Mouse (Mus musculus): Measurements from ENCODE around the gene Lsm11. TPM values are rescaled to one million over a fixed set of nuclear protein-coding genes. Genes with fewer than 3 reads are reported as not detected.
A peak's percentile ranks its signal among the peaks of the same experiment; 100 is the strongest.
"Not testable (repeated sequence)": the region's sequence is repeated elsewhere in the genome, so short reads cannot be mapped to it uniquely, and the experiment has no call there.

Lsm11 gene
- polyA plus RNA-seq, 1 experiment from 2014 or later = 24.6 TPM

DNA sequence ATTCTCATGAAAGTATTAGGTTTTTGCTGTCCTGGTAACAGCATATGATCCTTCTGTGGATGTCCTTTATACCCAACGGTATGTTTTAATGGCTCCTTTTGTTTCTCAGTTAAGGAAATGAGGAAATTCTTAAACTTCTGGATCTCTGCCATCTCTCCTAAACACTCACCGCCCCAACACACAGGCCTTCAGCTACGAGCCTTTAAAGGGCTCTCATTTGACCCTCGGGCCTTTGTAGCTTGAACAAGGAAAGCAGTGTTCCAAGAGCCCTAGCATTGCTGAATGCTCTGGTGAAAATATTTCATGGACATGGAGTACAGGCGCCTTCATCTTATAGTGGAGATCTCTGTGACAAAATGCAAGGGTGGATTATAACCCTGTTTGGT, 63.1 kb downstream of the Lsm11 start:
- Histone ChIP-seq H3K27me3 (replicated peaks; ENCODE audit: control insufficient read depth, insufficient read depth, low read length) (no peaks in the 10 kb centered on the region), H3K4me2 (ENCODE audit: low read length) (no peak overlapping the region), H3K36me3 (ENCODE audit: control insufficient read depth, insufficient read depth, low read length) (no peaks in the 10 kb centered on the region), H3K9ac (ENCODE audit: low read depth, low read length) (no peak overlapping the region), H3K27ac (ENCODE audit: low read depth, low read length) (peak overlapping the region; percentile 60), H3K4me3 (ENCODE audit: low read length) (no peak overlapping the region), H3K4me1 (ENCODE audit: control insufficient read depth, insufficient read depth, low read depth, low read length) (peaks cover 11% of the 10 kb centered on the region), H3K9me3 (ENCODE audit: control insufficient read depth, low read length) (no peaks in the 10 kb centered on the region)
- ATAC-seq = no peak
- 27% methylated on average over 5 of the region's 5 CpGs for WGBS

DNA sequence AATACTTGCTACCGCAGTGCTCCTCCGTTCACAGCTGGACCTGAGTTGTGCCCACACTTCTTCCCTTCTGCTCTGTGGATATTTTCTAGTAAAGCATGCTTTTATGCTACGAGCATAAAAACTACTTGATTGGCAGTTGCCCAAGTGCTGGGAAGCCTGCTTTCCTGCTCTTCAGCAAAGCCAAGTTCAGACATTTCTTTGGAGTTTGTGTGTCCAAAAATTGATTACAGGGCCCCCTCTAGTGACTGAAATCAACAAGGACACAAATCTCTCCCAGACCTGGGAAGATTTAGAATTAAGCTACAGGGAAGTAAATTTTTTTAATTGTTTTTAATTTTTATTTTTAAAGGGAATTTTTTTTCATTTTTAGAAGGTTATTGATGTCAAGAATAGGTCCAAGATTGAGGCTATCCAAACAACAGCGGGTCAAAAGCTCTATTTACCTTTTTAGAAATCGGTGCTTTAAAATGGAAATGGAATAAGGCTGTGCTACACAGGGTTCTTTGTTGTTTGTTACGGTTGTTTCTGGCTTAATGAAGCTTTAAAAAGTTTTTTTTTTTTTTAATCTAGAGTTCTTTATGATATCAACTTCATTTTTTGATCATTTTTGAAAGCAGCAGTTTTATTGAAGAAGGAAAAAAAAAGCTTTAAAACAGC, 63.6 kb downstream of the Lsm11 start:
- Histone ChIP-seq H3K9me3 (ENCODE audit: control insufficient read depth, low read length) (no peaks in the 10 kb centered on the region), H3K4me1 (ENCODE audit: control insufficient read depth, insufficient read depth, low read depth, low read length) (peaks cover 11% of the 10 kb centered on the region), H3K36me3 (ENCODE audit: control insufficient read depth, insufficient read depth, low read length) (no peaks in the 10 kb centered on the region), H3K4me3 (ENCODE audit: low read length) (no peak overlapping the region), H3K4me2 (ENCODE audit: low read length) (no peak overlapping the region), H3K27me3 (replicated peaks; ENCODE audit: control insufficient read depth, insufficient read depth, low read length) (no peaks in the 10 kb centered on the region), H3K9ac (ENCODE audit: low read depth, low read length) (no peak overlapping the region), H3K27ac (ENCODE audit: low read depth, low read length) (peak overlapping the region; percentile 60; the same call in 1 of the 2 replicates)
- 31% methylated on average over 6 of the region's 6 CpGs for WGBS
- peak; percentile 72 for ATAC-seq

DNA sequence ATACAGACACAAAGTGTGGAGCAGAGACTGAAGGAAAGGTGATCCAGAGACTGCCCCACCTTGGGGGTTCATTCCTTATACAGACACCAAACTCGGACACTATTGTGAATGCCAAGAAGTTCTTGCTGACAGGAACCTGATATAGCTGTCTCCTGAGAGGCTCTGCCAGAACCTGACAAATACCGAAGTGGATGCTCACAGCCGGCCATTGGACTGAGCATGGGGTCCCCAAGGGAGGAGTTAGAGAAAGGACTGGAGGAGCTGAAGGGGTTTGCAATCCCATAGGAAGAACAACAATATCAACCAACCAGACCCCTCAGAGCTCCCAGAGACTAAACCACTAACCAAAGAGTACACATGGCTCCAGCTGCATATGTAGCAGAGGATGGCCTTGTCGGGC, 65.4 kb downstream of the Lsm11 start:
- ATAC-seq; H3K4me3 ChIP-seq (ENCODE audit: low read length); H3K27ac ChIP-seq (ENCODE audit: low read depth, low read length); H3K9me3 ChIP-seq (ENCODE audit: control insufficient read depth, low read length); H3K27me3 ChIP-seq (replicated peaks; ENCODE audit: control insufficient read depth, insufficient read depth, low read length); H3K9ac ChIP-seq (ENCODE audit: low read depth, low read length); H3K36me3 ChIP-seq (ENCODE audit: control insufficient read depth, insufficient read depth, low read length); H3K4me2 ChIP-seq (ENCODE audit: low read length): not testable (repeated sequence)
- 62% methylated on average over 4 of the region's 4 CpGs for WGBS
- peaks cover 11% of the 10 kb centered on the region for H3K4me1 ChIP-seq (ENCODE audit: control insufficient read depth, insufficient read depth, low read depth, low read length)

Other genes starting within 250 kb of the Lsm11 start
- gene Clint1, start 92.9 kb downstream of the Lsm11 start, polyA plus RNA-seq (2015; fragmentation: Nextera tagmentation; extraction: Ambion mirVana) = 39.4 and 43.4 TPM in 2 replicates
- gene Thg1l, start 10.6 kb upstream of the Lsm11 start, polyA plus RNA-seq (2015; fragmentation: Nextera tagmentation; extraction: Ambion mirVana) = 9.5 and 9.9 TPM in 2 replicates
- not detected in 2 replicates for gene Sox30, start 35.4 kb upstream of the Lsm11 start, polyA plus RNA-seq (2015; fragmentation: Nextera tagmentation; extraction: Ambion mirVana)
- gene Gm12166, start 107.4 kb upstream of the Lsm11 start, polyA plus RNA-seq (2015; fragmentation: Nextera tagmentation; extraction: Ambion mirVana) = 5.5 and 13.3 TPM in 2 replicates
- gene Adam19, start 111.1 kb upstream of the Lsm11 start, polyA plus RNA-seq (2015; fragmentation: Nextera tagmentation; extraction: Ambion mirVana) = 9.4 and 13.0 TPM in 2 replicates
- gene Nipal4, start 221.6 kb upstream of the Lsm11 start, polyA plus RNA-seq (2015; fragmentation: Nextera tagmentation; extraction: Ambion mirVana) = 0.26 and 0.45 TPM in 2 replicates